Mouse (Mus musculus): ENCODE data around the gene Mapre3. TPM values are rescaled to one million over a fixed set of nuclear protein-coding genes. Genes with fewer than 3 reads are reported as not detected.
"Not testable (repeated sequence)": the region's sequence is repeated elsewhere in the genome, so short reads cannot be mapped to it uniquely, and the experiment has no call there.

Mapre3 gene
- polyA plus RNA-seq, 1 experiment, result 27.8 TPM

GRCm38 (mm10) chr5:30872574-30872973 lies 58.1 kb downstream of the Mapre3 start:
- no peak overlapping the region for H3K27ac ChIP-seq (ENCODE audit: insufficient read depth, low read depth, low read length)
- peaks cover 26% of the 10 kb centered on the region for H3K4me1 ChIP-seq (ENCODE audit: control insufficient read depth, insufficient read depth, low read length)
- TF ChIP-seq CTCF (IDR thresholded peaks at IDR 0.05; ENCODE audit: low read depth, low read length) (no peak), POLR2A (IDR thresholded peaks at IDR 0.05; ENCODE audit: borderline replicate concordance, low read depth, low read length) (no peak)
- H3K4me3 ChIP-seq (ENCODE audit: insufficient read depth, low read length), result no peak overlapping the region

- no peak for TF ChIP-seq POLR2A (IDR thresholded peaks at IDR 0.05; ENCODE audit: borderline replicate concordance, low read depth, low read length)
- TF ChIP-seq CTCF (IDR thresholded peaks at IDR 0.05; ENCODE audit: low read depth, low read length), result no peak
Measured at GRCm38 (mm10) chr5:30874365-30874764, 59.9 kb downstream of the Mapre3 start.

GRCm38 (mm10) chr5:30878616-30879015 lies 64.2 kb downstream of the Mapre3 start:
- no peak overlapping the region for H3K27ac ChIP-seq (ENCODE audit: insufficient read depth, low read depth, low read length)
- peaks cover 2% of the 10 kb centered on the region; the same call in 1 of the 2 replicates for H3K4me1 ChIP-seq (ENCODE audit: control insufficient read depth, insufficient read depth, low read length)
- H3K4me3 ChIP-seq (ENCODE audit: insufficient read depth, low read length), result no peak overlapping the region
- TF ChIP-seq POLR2A (IDR thresholded peaks at IDR 0.05; ENCODE audit: borderline replicate concordance, low read depth, low read length), result no peak
- TF ChIP-seq CTCF (IDR thresholded peaks at IDR 0.05; ENCODE audit: low read depth, low read length), result no peak

More at GRCm38 (mm10) chr5:30874365-30874764, 59.9 kb downstream of the Mapre3 start:
- Histone ChIP-seq H3K4me1 (ENCODE audit: control insufficient read depth, insufficient read depth, low read length) (peaks cover 21% of the 10 kb centered on the region), H3K4me3 (ENCODE audit: insufficient read depth, low read length) (no peak overlapping the region), H3K27ac (ENCODE audit: insufficient read depth, low read depth, low read length) (no peak overlapping the region)

- Histone ChIP-seq H3K27ac (ENCODE audit: insufficient read depth, low read depth, low read length) (no peak overlapping the region), H3K4me1 (ENCODE audit: control insufficient read depth, insufficient read depth, low read length) (peaks cover 2% of the 10 kb centered on the region; the same call in 1 of the 2 replicates), H3K4me3 (ENCODE audit: insufficient read depth, low read length) (no peak overlapping the region)
- no peak for TF ChIP-seq POLR2A (IDR thresholded peaks at IDR 0.05; ENCODE audit: borderline replicate concordance, low read depth, low read length)
- no peak for TF ChIP-seq CTCF (IDR thresholded peaks at IDR 0.05; ENCODE audit: low read depth, low read length)
Measured at GRCm38 (mm10) chr5:30879347-30879943, 65.0 kb downstream of the Mapre3 start.

GRCm38 (mm10) chr5:30881839-30882238 lies 67.4 kb downstream of the Mapre3 start:
- H3K4me1 ChIP-seq (ENCODE audit: control insufficient read depth, insufficient read depth, low read length); H3K27ac ChIP-seq (ENCODE audit: insufficient read depth, low read depth, low read length); H3K4me3 ChIP-seq (ENCODE audit: insufficient read depth, low read length): not testable (repeated sequence)

GRCm38 (mm10) chr5:30886209-30886608 lies 71.8 kb downstream of the Mapre3 start:
- TF ChIP-seq POLR2A (IDR thresholded peaks at IDR 0.05; ENCODE audit: borderline replicate concordance, low read depth, low read length) (no peak), CTCF (IDR thresholded peaks at IDR 0.05; ENCODE audit: low read depth, low read length) (no peak)
- H3K4me1 ChIP-seq (ENCODE audit: control insufficient read depth, insufficient read depth, low read length), result peaks cover 8% of the 10 kb centered on the region
- H3K27ac ChIP-seq (ENCODE audit: insufficient read depth, low read depth, low read length), result no peak overlapping the region
- no peak overlapping the region for H3K4me3 ChIP-seq (ENCODE audit: insufficient read depth, low read length)

GRCm38 (mm10) chr5:30886731-30887130 lies 72.3 kb downstream of the Mapre3 start:
- H3K4me3 ChIP-seq (ENCODE audit: insufficient read depth, low read length), result peak overlapping the region; percentile 85
- no peak overlapping the region for H3K27ac ChIP-seq (ENCODE audit: insufficient read depth, low read depth, low read length)
- peaks cover 8% of the 10 kb centered on the region for H3K4me1 ChIP-seq (ENCODE audit: control insufficient read depth, insufficient read depth, low read length)
- TF ChIP-seq CTCF (IDR thresholded peaks at IDR 0.05; ENCODE audit: low read depth, low read length) (no peak), POLR2A (IDR thresholded peaks at IDR 0.05; ENCODE audit: borderline replicate concordance, low read depth, low read length) (no peak)

- H3K4me1 ChIP-seq (ENCODE audit: control insufficient read depth, insufficient read depth, low read length), result peaks cover 8% of the 10 kb centered on the region
- H3K4me3 ChIP-seq (ENCODE audit: insufficient read depth, low read length), result peak overlapping the region; percentile 85
- no peak for TF ChIP-seq CTCF (IDR thresholded peaks at IDR 0.05; ENCODE audit: low read depth, low read length)
- no peak for TF ChIP-seq POLR2A (IDR thresholded peaks at IDR 0.05; ENCODE audit: borderline replicate concordance, low read depth, low read length)
- H3K27ac ChIP-seq (ENCODE audit: insufficient read depth, low read depth, low read length), result peak overlapping the region; percentile 45
Measured at GRCm38 (mm10) chr5:30887331-30887761, 72.9 kb downstream of the Mapre3 start.

GRCm38 (mm10) chr5:30887858-30888336 lies 73.5 kb downstream of the Mapre3 start:
- peak overlapping the region; percentile 45 for H3K27ac ChIP-seq (ENCODE audit: insufficient read depth, low read depth, low read length)
- no peak for TF ChIP-seq CTCF (IDR thresholded peaks at IDR 0.05; ENCODE audit: low read depth, low read length)
- TF ChIP-seq POLR2A (IDR thresholded peaks at IDR 0.05; ENCODE audit: borderline replicate concordance, low read depth, low read length), result no peak
- H3K4me3 ChIP-seq (ENCODE audit: insufficient read depth, low read length), result peak overlapping the region; percentile 85
- H3K4me1 ChIP-seq (ENCODE audit: control insufficient read depth, insufficient read depth, low read length), result peaks cover 8% of the 10 kb centered on the region

GRCm38 (mm10) chr5:30888337-30889087 lies 74.1 kb downstream of the Mapre3 start, which contains the start of gene Agbl5:
Gene Agbl5 (plus strand): TSS chr5:30888694.
- H3K4me1 ChIP-seq (ENCODE audit: control insufficient read depth, insufficient read depth, low read length), result peaks cover 8% of the 10 kb centered on the region
- H3K27ac ChIP-seq (ENCODE audit: insufficient read depth, low read depth, low read length), result peak within 1 kb of the TSS; percentile 45
- TF ChIP-seq CTCF (IDR thresholded peaks at IDR 0.05; ENCODE audit: low read depth, low read length), result no peak
- no peak for TF ChIP-seq POLR2A (IDR thresholded peaks at IDR 0.05; ENCODE audit: borderline replicate concordance, low read depth, low read length)
- peak within 1 kb of the TSS; percentile 85 for H3K4me3 ChIP-seq (ENCODE audit: insufficient read depth, low read length)

Measured in bone marrow macrophage, adult 2 months (primary cell).